Mouse (Mus musculus): ENCODE data around the gene Ralb. TPM values are rescaled to one million over a fixed set of nuclear protein-coding genes. Genes with fewer than 3 reads are reported as not detected.

Gene Ralb
- polyA plus RNA-seq, 1 experiment = not detected

DNA sequence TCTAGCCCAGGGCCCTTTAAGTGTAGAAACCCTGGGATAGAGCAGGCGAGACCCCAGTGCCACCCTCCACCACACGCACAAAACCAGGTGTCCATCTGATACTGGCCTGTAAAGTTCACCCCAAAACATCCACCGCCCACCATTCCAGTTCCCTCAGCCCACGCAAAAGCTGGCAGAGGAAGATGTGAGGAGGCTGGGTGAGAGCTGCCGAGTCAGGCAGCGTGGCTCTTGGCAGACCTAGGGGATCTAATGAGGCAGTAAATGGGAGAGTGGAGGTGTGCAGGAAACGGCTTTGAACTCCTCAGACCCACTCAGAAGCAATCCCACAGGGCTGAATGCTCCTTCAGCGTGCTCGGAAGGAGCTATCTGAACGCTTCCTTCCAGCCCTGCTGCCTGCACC, 53.2 kb downstream of the Ralb start:
- Histone ChIP-seq H3K4me1 (ENCODE audit: control insufficient read depth, insufficient read depth, low read length) (peaks cover 13% of the 10 kb centered on the region), H3K27ac (ENCODE audit: insufficient read depth, low read depth, low read length) (no peak overlapping the region), H3K4me3 (ENCODE audit: insufficient read depth, low read depth, low read length) (no peak overlapping the region)
- WGBS = 52% methylated on average over 10 of the region's 10 CpGs
- TF ChIP-seq POLR2A (IDR thresholded peaks at IDR 0.05; ENCODE audit: insufficient read depth, low read depth, low read length) = no peak
- TF ChIP-seq CTCF (IDR thresholded peaks at IDR 0.05; ENCODE audit: insufficient read depth, low read depth, low read length) = no peak

DNA sequence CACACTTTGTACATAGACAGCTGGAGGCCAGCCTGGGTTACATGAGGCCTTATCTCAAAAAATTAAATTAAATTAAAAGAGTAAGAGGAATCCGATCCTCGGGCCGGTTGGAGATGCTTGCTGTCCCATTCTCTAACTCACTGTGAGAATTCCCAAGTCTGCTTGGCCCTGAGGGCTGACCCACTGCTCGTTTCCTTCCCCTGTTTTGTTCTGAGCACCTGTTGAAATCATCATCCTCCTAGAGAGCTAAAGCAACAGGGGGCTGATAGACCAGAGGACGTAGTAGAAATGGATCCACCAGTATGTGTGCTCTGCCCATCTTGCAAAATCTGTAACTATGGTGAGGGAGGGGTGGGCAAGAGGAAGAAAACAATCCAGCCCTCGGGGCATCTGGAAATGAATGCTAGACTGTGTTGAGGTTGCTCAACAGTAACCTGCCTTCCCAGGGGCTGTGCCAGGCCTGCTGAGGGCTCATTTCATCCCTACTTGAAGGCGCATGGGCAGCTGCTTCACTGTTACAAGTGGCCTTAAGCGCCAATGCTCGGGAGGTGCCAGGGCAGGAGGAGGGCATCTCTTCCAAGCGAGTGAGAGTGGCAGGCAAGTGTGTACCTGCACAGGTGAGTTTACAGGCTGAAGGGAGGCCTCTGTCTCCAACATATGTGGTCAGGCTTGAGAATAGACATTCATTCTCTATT, 53.8 kb downstream of the Ralb start:
- Histone ChIP-seq H3K27ac (ENCODE audit: insufficient read depth, low read depth, low read length) (no peak overlapping the region), H3K4me3 (ENCODE audit: insufficient read depth, low read depth, low read length) (no peak overlapping the region), H3K4me1 (ENCODE audit: control insufficient read depth, insufficient read depth, low read length) (peaks cover 13% of the 10 kb centered on the region)
- WGBS = 85% methylated on average over 10 of the region's 10 CpGs
- TF ChIP-seq POLR2A (IDR thresholded peaks at IDR 0.05; ENCODE audit: insufficient read depth, low read depth, low read length) (no peak), CTCF (IDR thresholded peaks at IDR 0.05; ENCODE audit: insufficient read depth, low read depth, low read length) (no peak)

DNA sequence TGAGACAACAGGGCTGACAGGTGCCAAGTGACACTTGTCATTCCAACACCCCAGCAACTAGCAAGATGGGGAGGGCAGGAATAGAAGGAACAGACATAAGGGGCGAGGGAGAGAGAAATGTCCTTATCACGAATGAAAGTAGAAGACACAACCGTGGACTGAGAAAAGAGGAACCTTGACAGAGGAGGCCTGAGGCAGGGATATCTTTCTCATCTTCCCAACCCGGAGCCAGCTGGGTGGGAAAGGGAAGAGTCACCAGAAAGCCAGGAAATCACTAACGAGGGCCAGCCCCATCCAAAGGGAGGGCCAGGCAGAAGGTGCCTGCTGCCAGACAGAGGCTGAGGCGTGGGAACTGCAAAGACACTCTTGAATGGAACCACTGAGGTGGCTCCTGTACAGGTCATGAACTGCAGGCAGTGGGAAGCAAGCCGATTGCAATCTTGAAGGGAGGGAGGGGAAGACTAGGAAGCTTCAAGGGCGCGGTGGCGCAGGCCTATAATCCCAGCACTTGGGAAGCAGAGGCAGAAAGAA, 57.8 kb downstream of the Ralb start:
- Histone ChIP-seq H3K27ac (ENCODE audit: insufficient read depth, low read depth, low read length) (no peak overlapping the region), H3K4me1 (ENCODE audit: control insufficient read depth, insufficient read depth, low read length) (peaks cover 6% of the 10 kb centered on the region), H3K4me3 (ENCODE audit: insufficient read depth, low read depth, low read length) (no peak overlapping the region)
- 81% methylated on average over 10 of the region's 10 CpGs for WGBS
- TF ChIP-seq CTCF (IDR thresholded peaks at IDR 0.05; ENCODE audit: insufficient read depth, low read depth, low read length) = no peak
- TF ChIP-seq POLR2A (IDR thresholded peaks at IDR 0.05; ENCODE audit: insufficient read depth, low read depth, low read length) = no peak

DNA sequence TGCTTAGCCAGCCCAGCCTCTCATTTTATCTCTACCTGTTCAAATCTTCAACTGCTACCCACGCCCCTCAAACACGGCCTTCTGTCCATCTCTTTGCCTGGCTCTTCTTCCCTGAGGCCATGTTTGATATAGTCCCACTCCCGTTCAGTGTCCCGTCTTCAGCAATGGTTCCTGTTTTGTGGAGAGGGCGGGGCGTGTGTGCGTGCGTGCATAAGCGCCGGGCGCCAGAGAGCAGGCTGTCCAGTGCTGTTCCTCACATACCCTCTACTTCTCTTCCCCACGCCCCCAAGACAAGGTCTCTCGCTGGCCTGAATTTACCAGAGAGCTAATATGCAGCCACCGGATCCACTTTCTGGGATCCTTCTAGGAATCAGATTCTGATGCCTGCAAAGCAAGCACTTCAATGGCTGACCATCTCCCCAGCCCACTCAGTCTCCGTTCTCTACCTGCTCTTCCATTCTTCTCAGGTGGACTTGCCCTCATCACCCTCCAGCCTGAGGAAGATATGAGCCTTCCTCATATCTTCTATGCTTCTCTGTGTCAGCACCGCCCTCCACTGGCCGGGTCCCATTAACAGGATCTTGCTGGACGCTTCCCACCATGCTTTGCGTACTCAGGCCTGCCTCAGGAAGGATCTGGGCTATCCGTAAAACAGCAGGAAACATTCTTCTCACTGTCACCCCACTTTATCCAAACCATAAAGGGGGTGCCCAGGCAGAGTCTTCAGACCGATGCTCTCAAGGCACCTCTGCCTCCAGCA, 60.8 kb downstream of the Ralb start:
- Histone ChIP-seq H3K27ac (ENCODE audit: insufficient read depth, low read depth, low read length) (no peak overlapping the region), H3K4me1 (ENCODE audit: control insufficient read depth, insufficient read depth, low read length) (no peaks in the 10 kb centered on the region), H3K4me3 (ENCODE audit: insufficient read depth, low read depth, low read length) (no peak overlapping the region)
- TF ChIP-seq POLR2A (IDR thresholded peaks at IDR 0.05; ENCODE audit: insufficient read depth, low read depth, low read length) = no peak
- TF ChIP-seq CTCF (IDR thresholded peaks at IDR 0.05; ENCODE audit: insufficient read depth, low read depth, low read length) = no peak
- WGBS = 94% methylated on average over 21 of the region's 21 CpGs

DNA sequence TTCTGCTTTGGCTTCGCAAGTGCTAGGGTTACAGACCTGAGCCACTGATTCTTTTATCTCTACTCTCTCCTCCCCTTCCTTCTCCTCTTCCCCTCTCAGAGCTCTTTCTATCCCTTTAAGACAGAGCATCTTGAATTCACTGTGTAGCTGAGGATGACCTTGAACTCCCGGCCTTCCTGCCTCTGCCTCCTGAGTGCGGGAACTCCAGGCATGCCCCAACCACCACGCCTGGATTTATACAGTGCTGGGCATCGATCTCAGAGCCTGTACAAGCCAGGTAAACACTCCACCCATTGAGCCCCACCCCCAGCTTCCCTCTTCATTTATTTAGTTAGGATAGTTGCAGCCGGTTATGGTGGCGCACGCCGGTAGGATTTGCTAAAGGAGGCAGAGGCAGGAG, 61.7 kb downstream of the Ralb start:
- Histone ChIP-seq H3K27ac (ENCODE audit: insufficient read depth, low read depth, low read length) (no peak overlapping the region), H3K4me1 (ENCODE audit: control insufficient read depth, insufficient read depth, low read length) (no peaks in the 10 kb centered on the region), H3K4me3 (ENCODE audit: insufficient read depth, low read depth, low read length) (no peak overlapping the region)
- TF ChIP-seq CTCF (IDR thresholded peaks at IDR 0.05; ENCODE audit: insufficient read depth, low read depth, low read length) = no peak
- TF ChIP-seq POLR2A (IDR thresholded peaks at IDR 0.05; ENCODE audit: insufficient read depth, low read depth, low read length) = no peak
- 96% methylated on average over 9 of the region's 9 CpGs for WGBS

DNA sequence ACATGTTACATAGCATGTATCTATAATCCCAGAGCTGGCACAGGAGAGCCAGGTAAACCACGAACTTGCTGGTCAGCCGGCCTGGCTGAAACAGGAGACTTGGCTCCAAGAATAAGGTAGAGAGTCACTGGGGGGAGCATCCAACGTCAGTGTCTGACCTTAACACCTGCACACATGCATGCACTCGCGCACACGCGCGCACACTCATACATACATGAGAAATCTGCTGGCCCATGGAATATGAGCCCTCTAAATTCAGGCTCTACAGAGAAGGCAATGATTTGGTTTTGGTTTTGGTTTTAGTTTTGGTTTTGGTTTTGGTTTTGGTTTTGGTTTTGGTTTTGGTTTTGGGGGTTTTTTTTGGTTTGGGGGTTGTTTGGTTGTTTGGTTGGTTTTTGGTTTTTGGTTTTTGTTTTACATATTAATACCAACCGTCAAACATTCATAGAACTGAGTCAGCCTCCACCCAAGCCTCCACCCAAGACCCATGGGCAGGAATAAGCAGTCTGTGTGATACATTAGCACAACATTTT, 66.4 kb downstream of the Ralb start:
- no peaks in the 10 kb centered on the region for H3K4me1 ChIP-seq (ENCODE audit: control insufficient read depth, insufficient read depth, low read length)
- H3K27ac ChIP-seq (ENCODE audit: insufficient read depth, low read depth, low read length) = no peak overlapping the region
- TF ChIP-seq CTCF (IDR thresholded peaks at IDR 0.05; ENCODE audit: insufficient read depth, low read depth, low read length) = no peak
- no peak for TF ChIP-seq POLR2A (IDR thresholded peaks at IDR 0.05; ENCODE audit: insufficient read depth, low read depth, low read length)
- H3K4me3 ChIP-seq (ENCODE audit: insufficient read depth, low read depth, low read length) = no peak overlapping the region
- 96% methylated on average over 9 of the region's 9 CpGs for WGBS

- no peak overlapping the region for H3K27ac ChIP-seq (ENCODE audit: insufficient read depth, low read depth, low read length)
- 57% methylated on average over 6 of the region's 6 CpGs for WGBS
- no peaks in the 10 kb centered on the region for H3K4me1 ChIP-seq (ENCODE audit: control insufficient read depth, insufficient read depth, low read length)
- no peak overlapping the region for H3K4me3 ChIP-seq (ENCODE audit: insufficient read depth, low read depth, low read length)
- TF ChIP-seq CTCF (IDR thresholded peaks at IDR 0.05; ENCODE audit: insufficient read depth, low read depth, low read length) (no peak), POLR2A (IDR thresholded peaks at IDR 0.05; ENCODE audit: insufficient read depth, low read depth, low read length) (no peak)
These were observed 67.2 kb downstream of the Ralb start for GRCm38 (mm10) chr1:119437401-119437800.

GRCm38 (mm10) chr1:119424141-119424860, 80.3 kb downstream of the Ralb start:
- 54% methylated on average over 6 of the region's 6 CpGs for WGBS
- Histone ChIP-seq H3K4me1 (ENCODE audit: control insufficient read depth, insufficient read depth, low read length) (peaks cover 11% of the 10 kb centered on the region), H3K27ac (ENCODE audit: insufficient read depth, low read depth, low read length) (no peak overlapping the region), H3K4me3 (ENCODE audit: insufficient read depth, low read depth, low read length) (no peak overlapping the region)
- no peak for TF ChIP-seq POLR2A (IDR thresholded peaks at IDR 0.05; ENCODE audit: insufficient read depth, low read depth, low read length)
- no peak for TF ChIP-seq CTCF (IDR thresholded peaks at IDR 0.05; ENCODE audit: insufficient read depth, low read depth, low read length)

Data from olfactory bulb, adult 2 months (tissue).